Mouse (Mus musculus) adrenal gland, adult 18-20 months (tissue): Measurements from ENCODE around the gene Scaper. TPM values are rescaled to one million over a fixed set of nuclear protein-coding genes. Genes with fewer than 3 reads are reported as not detected.
A peak's percentile ranks its signal among the peaks of the same experiment; 100 is the strongest.

Source experiments
- DNase-seq, 2 experiments: peaks; one replicate each; pipeline ENCODE4 v3.0.0; 2021 to 2022; ENCODE audit warnings: low spot score in 2 of 2
- total RNA-seq, 2 experiments: library from RNA; stranded (reverse); gene quantifications; 1 replicate in 1 of 2; 2 replicates in 1 of 2; pipeline ENCODE4 v1.2.3; 2021

Gene Scaper
- total RNA-seq, 2 experiments from 2014 or later, result 9.0 to 11.5 TPM

DNA sequence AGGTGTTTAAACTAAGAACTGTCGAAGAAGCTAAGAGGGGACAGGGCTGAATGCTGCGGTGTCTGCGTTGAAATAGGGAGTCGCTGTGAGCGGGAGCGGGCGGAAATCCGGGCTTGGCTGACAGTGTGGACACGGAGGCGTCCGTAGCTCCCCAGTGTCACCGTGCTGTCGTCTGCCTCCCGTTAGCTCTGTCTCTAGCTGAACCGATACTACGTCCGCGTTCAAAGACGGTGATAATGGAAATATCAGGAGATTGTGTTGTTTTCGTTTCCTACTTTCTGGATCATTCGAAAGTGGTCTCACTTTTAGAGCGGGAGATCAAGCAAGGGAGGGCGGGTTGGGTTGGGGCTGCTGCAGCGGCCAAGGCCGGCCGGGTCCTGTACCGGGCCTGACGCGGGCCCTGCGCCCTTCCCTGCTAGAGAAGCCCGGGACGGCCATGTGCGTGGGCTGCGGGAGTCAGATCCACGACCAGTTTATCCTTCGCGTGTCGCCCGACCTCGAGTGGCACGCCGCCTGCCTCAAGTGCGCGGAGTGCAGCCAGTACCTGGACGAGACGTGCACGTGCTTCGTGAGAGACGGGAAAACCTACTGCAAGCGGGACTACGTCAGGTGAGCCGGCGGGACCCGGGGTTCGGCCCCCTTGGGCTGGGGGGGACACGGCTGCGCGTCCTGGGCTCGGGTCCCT lies 396.1 kb downstream of the Scaper start:
- DNase-seq, result peak in 1 of 2 experiments; percentile 25

DNA sequence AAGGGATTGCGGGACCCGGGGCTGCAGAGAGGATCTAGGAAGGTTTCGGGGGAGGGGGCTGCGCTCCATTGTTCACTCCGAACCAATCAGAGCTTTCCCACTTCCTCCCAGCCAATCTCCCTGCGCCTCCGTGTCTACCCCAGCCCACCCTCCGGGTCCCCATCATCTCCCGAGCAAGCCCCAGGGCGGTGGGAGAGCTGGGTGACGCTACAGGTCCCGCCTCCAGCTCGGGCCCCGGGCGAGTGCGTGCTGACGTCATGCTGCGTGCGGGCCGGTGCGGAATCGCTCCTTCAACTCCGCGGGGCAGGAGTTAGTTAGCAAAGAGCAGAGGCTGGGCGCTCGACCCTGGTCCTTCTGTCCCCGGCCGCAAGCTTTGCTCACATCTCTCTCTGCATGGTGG lies 397.0 kb downstream of the Scaper start:
- DNase-seq, result peak; percentile 21 to 34

DNA sequence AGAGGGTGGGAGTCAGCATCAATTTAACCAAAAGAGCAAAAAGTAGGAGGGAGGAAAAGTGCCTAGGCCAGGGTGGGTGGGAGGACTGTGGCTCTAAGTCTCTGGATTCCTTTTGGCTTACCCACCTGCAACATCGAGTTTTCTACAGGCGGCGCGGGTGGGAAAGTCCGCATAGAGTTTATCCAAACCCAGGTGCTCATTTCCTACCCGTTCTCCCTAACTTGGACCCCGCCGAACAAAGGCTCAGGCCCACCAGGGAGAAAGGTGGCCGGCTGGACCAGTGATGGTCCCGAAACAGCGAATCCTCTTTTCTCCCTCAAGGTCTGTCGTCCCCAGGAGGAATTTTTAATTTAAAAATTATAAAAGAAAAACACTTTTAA lies 397.5 kb downstream of the Scaper start:
- no peak for DNase-seq

DNA sequence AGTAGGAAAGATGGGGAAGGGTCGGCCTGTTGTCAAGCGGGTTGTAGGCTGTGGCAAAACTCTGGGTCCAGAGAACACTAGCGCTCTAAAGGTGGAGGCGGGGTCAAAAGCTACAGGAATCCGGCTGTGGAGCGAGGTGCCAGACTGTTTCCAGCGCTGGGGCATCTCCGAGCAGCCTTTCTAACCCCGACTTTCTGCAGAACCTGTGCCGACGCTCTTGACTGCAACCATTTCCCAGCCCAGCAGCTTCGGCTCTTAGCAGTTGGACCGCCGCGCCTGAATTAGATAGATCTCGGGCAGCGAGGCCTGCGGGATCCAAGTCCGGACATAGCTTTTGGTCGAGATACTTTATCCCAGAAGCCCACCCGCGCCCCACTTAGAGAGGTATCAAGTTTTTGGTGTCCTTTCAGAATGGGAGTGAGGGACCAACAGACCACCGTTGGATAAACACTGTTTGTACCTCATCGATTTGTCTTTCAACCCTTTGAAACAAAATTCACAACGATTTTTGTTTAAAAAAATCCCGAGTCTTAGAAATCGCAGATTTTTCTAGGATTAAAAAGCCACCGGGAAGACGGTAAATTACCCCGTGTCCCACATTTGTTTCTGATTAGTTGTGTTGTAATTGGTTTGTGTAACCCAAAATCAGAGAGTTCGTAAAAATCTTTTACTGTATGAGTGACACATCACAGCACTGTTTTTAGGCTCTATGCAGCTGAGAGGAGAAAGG lies 398.1 kb downstream of the Scaper start:
- no peak for DNase-seq

DNA sequence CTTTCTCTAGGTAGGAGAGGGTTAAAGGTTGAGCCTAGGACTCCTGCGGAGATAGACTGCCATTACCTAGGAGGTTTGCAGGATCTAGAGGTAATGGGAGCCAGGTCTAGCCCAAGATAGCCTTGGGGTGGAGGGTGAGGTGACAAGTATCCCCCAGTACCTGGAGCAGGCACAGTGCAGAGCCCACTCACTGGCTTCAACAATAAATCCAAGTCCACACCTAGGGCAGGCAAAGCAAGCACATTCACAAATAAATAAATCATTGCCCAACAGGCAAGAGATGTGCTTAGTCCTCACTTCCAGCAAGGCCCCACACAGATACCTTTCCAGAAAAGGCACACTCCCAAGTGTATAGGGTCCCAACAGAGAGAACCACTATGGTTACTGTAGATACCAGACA lies 398.9 kb downstream of the Scaper start:
- no peak for DNase-seq

DNA sequence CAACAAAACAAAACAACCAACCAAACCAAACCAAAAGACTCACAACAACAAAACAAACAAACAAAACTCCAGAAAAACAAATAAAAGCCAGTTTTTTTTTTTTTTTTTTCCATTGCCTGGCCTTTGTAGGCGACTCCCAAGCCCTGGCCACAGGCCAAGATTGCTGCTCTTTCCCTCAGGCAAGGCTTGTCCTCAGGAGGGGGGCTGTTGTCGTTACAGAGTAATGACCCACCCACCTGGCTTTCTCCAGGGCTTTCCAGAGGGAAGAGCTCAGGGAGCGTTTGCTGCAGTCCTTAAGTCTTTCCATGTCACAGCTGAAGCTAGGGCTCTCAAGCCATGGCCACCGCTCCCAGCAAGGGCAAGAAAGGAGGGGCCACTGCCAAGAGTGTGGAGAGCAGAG lies 399.5 kb downstream of the Scaper start, which contains the start of gene Isl2:
Gene Isl2, plus strand, starts transcription at position 296 of the 400 bp plus-strand sequence.
- DNase-seq, result no peak

DNA sequence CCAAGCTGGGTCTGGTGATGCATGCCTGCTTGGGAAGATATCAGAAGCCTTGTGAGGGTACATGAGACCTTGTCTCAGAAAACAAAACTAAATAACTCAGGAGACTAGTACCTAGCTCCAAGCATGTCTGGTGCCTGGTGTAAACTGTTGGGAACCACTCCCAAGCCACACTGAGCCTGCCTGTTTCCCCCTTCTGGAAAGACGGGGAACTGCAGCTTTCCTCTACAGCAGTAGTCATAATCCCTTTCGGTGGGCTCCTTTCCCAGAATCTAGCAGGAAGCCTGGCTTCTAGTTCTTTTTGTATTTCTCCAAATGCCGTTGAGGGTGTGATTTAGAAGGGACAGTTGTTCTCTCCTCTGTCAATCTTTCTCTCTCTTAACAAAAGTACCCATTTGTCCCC lies 402.0 kb downstream of the Scaper start:
- DNase-seq, result peak; percentile 55 to 61

DNA sequence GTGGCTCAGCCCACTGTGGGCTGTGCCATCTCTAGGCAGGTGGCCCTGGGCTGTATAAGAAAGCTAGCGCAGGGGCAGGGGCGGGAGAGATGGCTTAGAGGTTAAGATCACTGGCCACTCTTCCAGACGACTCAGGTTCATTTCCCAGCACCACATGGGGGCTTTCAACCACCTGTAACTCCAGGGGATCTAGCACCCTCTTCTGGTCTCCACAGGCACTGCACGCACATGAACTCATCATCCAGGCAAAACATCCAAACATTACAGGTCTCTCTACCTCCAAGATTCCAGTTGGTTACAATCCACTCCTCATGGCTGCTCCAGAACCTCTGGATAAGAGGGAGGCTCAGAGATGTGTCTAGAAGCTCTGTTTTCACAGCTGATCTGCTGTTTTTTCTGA lies 412.2 kb downstream of the Scaper start:
- DNase-seq, result no peak

DNA sequence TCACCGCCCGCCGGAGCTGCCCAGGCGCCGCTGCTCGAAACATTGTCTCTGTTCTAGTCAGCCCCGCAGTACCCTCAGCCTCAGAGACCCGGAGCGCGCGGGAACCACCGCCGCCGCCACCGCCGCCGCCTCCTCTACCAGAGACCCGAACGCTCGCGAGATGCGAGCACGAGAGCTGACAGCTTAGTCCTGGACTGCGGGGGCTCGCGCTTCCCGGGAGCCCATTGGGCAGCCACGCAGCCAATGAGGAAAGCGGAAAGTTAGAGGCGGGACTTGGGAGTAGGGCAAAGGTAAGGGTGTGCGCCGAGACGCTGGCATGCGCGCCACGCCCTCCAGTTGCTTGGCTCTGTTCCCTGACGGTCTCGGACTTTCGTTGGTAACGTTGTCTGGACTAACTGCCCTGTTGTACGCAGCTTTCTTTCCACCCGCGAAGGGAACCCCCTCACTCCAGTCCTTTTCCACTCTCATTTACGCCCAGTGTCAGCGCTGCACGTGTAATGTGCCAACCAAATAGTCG lies 425.8 kb downstream of the Scaper start, which contains the start of gene Etfa:
Gene Etfa, minus strand, starts transcription at position 217 of the 517 bp plus-strand sequence.
- peak; percentile 91 to 92 for DNase-seq

DNA sequence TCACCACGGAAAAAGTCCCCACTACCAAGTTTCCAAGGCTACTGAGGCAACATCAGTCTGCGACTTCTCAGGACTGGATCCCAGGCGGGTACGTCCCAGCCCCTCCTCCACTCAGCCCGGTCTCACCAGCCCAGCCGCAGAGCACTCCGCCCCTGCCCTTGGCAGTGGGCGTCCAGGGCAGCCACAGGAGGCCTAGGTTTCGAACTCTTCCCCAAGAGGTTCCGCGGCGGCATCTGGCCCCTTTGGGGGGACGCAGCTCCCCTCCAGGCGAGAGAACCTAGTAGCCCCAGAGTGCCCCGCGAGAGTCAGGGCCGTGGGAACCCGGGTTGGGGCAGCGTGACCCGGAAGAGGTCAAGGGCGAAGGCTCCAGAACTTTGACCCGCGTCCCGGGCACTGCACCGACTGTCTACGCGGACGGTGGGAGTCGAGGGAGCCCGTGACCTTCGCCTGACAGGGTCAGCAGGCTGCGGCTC lies 426.4 kb downstream of the Scaper start:
- DNase-seq, result peak in 1 of 2 experiments; percentile 55

DNA sequence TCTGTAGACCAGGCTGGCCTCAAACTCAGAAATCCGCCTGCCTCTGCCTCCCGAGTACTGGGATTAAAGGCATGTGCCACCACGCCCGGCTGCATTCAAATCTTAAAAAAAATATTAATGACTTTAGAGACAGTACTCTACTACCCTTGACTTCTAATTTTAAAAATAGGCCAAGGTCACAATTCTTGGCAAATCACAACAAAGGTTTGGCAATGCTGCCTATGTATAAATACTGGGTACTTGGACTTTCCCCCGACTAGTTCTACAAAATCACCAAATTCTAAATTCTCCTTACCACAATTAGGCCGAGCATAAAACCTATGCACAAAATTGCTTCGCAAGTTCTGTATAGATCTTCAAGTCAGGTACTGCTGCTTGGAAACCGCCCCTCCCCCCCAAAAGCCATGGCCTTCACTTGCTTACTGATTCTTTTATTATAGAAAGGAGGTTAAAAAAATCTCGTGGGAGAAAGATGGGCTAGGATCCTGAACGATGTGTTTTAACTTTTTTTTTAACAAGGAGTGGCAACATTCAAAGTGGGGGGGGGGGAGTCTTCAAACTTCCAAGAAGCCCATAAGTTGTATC lies 427.2 kb downstream of the Scaper start:
- no peak for DNase-seq

DNA sequence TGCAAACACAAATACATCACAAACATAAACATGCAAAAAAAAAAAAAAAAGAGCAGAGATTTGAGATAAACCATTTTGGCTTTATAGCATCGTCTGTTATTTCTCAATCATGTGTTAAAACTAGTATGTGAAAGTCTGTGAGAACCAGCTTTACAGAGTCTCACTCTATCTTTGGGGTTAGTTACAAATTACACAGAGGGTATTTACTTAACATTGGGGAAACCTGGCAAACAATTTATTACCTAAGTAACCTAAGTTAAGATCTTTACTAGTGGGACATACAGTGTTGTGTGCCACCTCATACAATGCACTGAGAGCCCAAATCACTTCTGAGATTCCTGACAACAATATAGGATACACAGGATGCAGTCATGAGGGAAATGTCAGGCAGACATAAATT lies 428.2 kb downstream of the Scaper start:
- no peak for DNase-seq

DNA sequence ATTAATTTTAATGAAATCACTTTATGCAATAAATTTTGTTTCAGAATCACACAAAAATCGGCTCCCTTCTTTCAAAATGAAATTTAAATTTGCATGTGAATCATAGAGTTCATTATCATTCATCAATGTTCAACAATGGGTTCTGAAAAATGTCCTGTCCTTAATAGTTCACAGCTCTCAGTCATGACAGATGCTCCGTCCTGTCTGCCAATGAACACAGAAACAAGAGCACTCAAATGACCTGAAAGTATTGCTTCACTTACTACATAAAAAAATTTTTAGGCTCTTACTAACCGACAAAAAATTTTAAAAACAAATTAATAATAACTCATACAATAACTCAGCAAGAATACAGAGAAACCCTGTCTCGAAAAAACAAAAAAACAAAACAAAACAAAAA lies 429.2 kb downstream of the Scaper start:
- DNase-seq, result no peak

DNA sequence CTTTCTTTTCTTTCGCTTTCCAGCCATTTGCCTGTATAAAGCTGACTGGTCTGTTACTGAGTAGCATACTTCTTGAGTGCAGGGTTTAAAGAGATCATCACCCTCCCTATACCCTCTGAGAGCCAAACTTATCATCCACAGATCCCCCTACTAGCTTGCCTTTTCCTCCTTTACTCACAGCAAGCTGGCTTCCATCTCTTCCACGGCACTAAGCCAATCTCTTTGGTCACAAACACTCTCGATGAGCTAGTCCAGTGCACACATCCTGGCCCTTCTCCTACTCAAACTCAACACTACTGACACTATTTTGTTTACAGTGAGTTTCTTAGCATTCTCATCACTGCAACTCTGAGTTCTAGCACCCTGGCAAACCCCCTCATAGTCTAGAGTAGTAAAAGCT lies 430.0 kb downstream of the Scaper start:
- DNase-seq, result no peak

Other genes with a start within 250 kb of the Scaper start
- gene 4930563M21Rik, start 72.4 kb upstream of the Scaper start, total RNA-seq, result not detected
- 10 to 100 TPM; 35.9 to 39.9 TPM for gene Rcn2, start 103.7 kb upstream of the Scaper start, total RNA-seq
- 1 to 10 TPM in 1 of 2 experiments, under 1 TPM in 1; 0.89 to 2.0 TPM for gene Pstpip1, start 151.8 kb upstream of the Scaper start, total RNA-seq
- 100 to 1,000 TPM; 112 to 141 TPM for gene Tspan3, start 227.4 kb upstream of the Scaper start, total RNA-seq